Mouse (Mus musculus): Measurements from ENCODE around the gene Snx10.

- TF ChIP-seq ZNF384 (IDR thresholded peaks at IDR 0.05; ENCODE audit: low read depth, low read length) (no peak), MAFK (IDR thresholded peaks at IDR 0.05; ENCODE audit: insufficient read depth, low read depth, low read length) (no peak), CHD2 (IDR thresholded peaks at IDR 0.05; ENCODE audit: low read depth, low read length) (no peak), HCFC1 (IDR thresholded peaks at IDR 0.05; ENCODE audit: borderline replicate concordance, insufficient read depth, low read length) (no peak), ZC3H11A (IDR thresholded peaks at IDR 0.05; ENCODE audit: borderline replicate concordance, low read depth, low read length) (no peak)
Observed at GRCm38 (mm10) chr6:51587266-51587665, 63.6 kb downstream of the Snx10 start.

Measured in ES-E14 (cell line).